Mouse (Mus musculus): Measurements from ENCODE around the gene Mapk13. TPM values are rescaled to one million over a fixed set of nuclear protein-coding genes. Genes with fewer than 3 reads are reported as not detected.
A peak's percentile ranks its signal among the peaks of the same experiment; 100 is the strongest.
"Not testable (repeated sequence)": the region's sequence is repeated elsewhere in the genome, so short reads cannot be mapped to it uniquely, and the experiment has no call there.

Mapk13 gene
- polyA plus RNA-seq, 1 experiment, result not detected

DNA sequence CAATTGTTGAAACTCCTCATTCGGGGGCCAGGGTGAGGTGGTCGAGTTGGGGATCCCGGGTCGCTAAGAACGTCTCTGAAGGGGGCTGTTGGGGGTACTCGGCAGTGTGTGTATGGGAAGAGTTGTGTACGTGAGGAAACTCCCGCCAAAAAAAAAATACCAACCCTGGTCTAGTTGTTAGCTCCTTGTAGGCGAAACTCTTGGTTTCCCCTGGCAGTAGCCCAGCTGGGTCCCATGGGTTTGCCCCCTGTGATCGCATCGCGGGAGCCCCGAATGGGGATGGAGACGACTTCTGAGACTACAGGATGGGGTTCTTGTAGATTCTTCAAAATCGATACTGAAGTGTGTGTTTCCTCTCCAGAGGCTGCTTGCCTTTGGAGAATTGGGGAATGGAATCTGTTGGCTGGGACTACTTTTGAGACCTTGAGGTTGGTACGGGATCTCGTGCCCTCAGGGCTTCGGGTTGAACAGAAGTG is 32.9 kb downstream of the Mapk13 start:
- Histone ChIP-seq H3K4me1 (ENCODE audit: control insufficient read depth) (peaks cover 72% of the 10 kb centered on the region), H3K9me3 (ENCODE audit: control insufficient read depth, low read length) (peaks cover 23% of the 10 kb centered on the region), H3K36me3 (ENCODE audit: control insufficient read depth) (peaks cover 50% of the 10 kb centered on the region), H3K4me3 (replicated peaks) (peak overlapping the region; percentile 76), H3K27me3 (ENCODE audit: control insufficient read depth) (peaks cover 10% of the 10 kb centered on the region)
- TF ChIP-seq GATA1 (IDR thresholded peaks at IDR 0.05; ENCODE audit: low read length) (no peak), TAL1 (IDR thresholded peaks at IDR 0.05; ENCODE audit: low read length) (no peak)

DNA sequence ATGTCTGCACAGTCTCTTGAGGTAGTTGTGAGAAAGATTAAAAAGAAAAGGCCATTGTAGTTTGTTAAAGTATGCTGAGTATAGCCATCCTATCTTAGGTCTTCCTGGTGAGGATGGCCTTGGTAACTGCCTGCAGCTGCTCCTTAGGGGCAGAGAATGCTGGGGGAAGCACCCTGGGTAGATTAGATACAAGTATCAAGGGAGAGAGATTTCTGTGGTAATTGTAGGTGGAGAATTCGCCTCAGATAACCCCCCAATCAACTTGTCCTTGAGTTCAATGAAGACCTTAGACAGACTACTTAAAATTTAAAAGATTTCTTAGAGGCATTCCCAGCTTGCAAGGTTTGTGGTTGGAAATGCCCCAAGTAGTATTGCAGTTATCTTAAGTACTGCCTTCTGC is 34.2 kb downstream of the Mapk13 start:
- Histone ChIP-seq H3K4me3 (replicated peaks) (peak overlapping the region; percentile 76), H3K9me3 (ENCODE audit: control insufficient read depth, low read length) (peaks cover 29% of the 10 kb centered on the region), H3K4me1 (ENCODE audit: control insufficient read depth) (peaks cover 83% of the 10 kb centered on the region), H3K27me3 (ENCODE audit: control insufficient read depth) (peaks cover 10% of the 10 kb centered on the region; the same call in 1 of the 2 replicates), H3K36me3 (ENCODE audit: control insufficient read depth) (peaks cover 62% of the 10 kb centered on the region)
- TF ChIP-seq GATA1 (IDR thresholded peaks at IDR 0.05; ENCODE audit: low read length) (no peak), TAL1 (IDR thresholded peaks at IDR 0.05; ENCODE audit: low read length) (no peak)

DNA sequence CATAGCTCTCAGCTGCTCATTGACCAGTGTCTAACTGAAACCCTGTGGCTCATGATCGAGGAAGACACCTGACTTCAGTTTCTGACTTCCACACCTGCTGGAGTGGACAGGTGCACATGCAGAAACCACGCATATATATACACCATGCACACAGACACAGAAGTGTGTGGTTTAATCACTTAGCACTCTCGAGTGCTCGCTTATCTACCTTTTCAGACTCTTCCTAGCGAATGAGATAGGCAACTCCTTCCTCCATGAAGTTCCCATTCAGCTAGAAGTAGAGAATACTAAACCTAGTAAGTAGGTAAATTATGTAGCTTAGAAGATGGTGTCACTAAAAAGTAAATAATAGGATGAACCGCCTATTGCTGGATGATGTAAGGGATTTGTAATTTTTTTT is 35.9 kb downstream of the Mapk13 start:
- H3K27me3 ChIP-seq (ENCODE audit: control insufficient read depth), result peaks cover 10% of the 10 kb centered on the region; the same call in 1 of the 2 replicates
- H3K4me3 ChIP-seq (replicated peaks), result peak overlapping the region; percentile 17
- H3K4me1 ChIP-seq (ENCODE audit: control insufficient read depth), result peaks cover 84% of the 10 kb centered on the region
- TF ChIP-seq TAL1 (IDR thresholded peaks at IDR 0.05; ENCODE audit: low read length) (no peak), GATA1 (IDR thresholded peaks at IDR 0.05; ENCODE audit: low read length) (no peak)
- H3K36me3 ChIP-seq (ENCODE audit: control insufficient read depth), result peaks cover 78% of the 10 kb centered on the region
- H3K9me3 ChIP-seq (ENCODE audit: control insufficient read depth, low read length), result peaks cover 36% of the 10 kb centered on the region

DNA sequence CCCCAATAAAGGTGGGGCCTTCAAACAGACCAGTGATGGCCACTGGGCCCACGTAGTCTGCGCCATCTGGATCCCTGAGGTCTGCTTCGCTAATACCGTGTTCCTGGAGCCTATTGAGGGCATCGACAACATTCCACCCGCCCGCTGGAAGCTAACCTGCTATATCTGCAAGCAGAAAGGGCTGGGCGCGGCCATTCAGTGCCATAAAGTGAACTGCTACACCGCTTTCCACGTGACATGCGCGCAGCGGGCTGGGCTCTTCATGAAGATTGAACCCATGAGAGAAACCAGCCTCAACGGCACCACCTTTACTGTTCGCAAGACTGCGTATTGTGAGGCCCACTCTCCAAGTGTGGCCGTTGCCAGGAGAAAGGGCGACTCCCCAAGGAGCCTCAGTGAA is 37.7 kb downstream of the Mapk13 start:
- H3K4me3 ChIP-seq (replicated peaks), result no peak overlapping the region
- H3K27me3 ChIP-seq (ENCODE audit: control insufficient read depth), result peaks cover 10% of the 10 kb centered on the region; the same call in 1 of the 2 replicates
- no peak for TF ChIP-seq TAL1 (IDR thresholded peaks at IDR 0.05; ENCODE audit: low read length)
- TF ChIP-seq GATA1 (IDR thresholded peaks at IDR 0.05; ENCODE audit: low read length), result no peak
- H3K4me1 ChIP-seq (ENCODE audit: control insufficient read depth), result peaks cover 95% of the 10 kb centered on the region
- peaks cover 96% of the 10 kb centered on the region for H3K36me3 ChIP-seq (ENCODE audit: control insufficient read depth)
- peaks cover 41% of the 10 kb centered on the region for H3K9me3 ChIP-seq (ENCODE audit: control insufficient read depth, low read length)

DNA sequence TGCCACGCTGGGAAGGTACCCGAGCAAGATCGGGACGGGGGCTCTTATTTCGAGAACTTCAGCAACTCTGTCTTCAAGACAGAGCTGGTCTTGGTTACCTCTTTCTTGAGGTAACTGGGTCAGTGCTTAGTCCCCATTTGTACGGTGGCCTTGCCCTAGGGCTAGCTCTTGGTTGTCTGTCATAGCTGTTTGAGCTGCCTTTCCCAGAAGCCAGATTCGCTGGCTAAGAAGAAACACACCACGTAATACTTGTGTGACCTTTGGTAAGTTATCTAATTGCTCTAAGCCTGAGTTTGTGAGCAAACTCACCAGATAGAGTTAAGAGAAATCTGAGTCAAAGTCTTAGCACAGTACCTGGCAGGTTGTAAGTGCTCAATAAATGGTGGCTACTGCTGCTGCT is 39.6 kb downstream of the Mapk13 start:
- Histone ChIP-seq H3K9me3 (ENCODE audit: control insufficient read depth, low read length) (peaks cover 41% of the 10 kb centered on the region), H3K27me3 (ENCODE audit: control insufficient read depth) (peaks cover 10% of the 10 kb centered on the region; the same call in 1 of the 2 replicates), H3K4me1 (ENCODE audit: control insufficient read depth) (peaks cover 91% of the 10 kb centered on the region), H3K36me3 (ENCODE audit: control insufficient read depth) (peaks cover 99% of the 10 kb centered on the region), H3K4me3 (replicated peaks) (peak overlapping the region; percentile 55)
- TF ChIP-seq TAL1 (IDR thresholded peaks at IDR 0.05; ENCODE audit: low read length), result no peak
- TF ChIP-seq GATA1 (IDR thresholded peaks at IDR 0.05; ENCODE audit: low read length), result no peak

DNA sequence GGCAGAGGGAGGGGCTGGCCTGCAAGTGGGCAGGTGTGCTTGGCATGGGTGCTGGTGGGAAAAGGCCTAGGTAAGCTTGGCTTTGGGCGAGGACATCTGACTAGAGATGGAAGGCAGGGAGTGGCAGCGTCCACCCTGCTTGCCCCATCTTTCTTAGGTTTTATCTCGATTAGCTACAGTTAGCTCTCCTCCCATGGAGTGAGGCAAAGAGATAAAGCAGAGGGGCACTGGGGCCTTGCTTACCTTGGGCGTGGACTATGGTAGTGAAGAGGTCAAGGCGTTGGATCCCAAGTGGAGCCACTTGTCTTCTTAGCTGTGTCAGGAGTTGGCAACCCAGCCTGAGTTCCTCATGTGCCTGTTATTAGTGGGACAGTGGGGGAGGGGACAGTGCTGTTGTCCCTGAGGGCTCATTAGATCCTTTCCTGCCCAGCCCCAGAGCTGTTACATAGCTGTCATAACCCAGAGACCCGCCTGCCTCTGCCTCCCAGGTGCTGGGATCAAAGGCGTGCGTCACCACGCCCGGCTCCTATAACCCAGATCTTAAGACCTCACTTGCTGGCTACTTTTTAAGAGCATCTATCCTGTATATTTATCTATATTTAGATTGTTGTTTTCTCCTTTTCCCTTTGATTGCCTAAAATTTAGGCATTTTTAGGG is 40.2 kb downstream of the Mapk13 start:
- peaks cover 99% of the 10 kb centered on the region for H3K36me3 ChIP-seq (ENCODE audit: control insufficient read depth)
- TF ChIP-seq TAL1 (IDR thresholded peaks at IDR 0.05; ENCODE audit: low read length) (peak; percentile 45; the same call in 2 of the 3 replicates), GATA1 (IDR thresholded peaks at IDR 0.05; ENCODE audit: low read length) (peak; percentile 75)
- peaks cover 41% of the 10 kb centered on the region for H3K9me3 ChIP-seq (ENCODE audit: control insufficient read depth, low read length)
- peaks cover 88% of the 10 kb centered on the region for H3K4me1 ChIP-seq (ENCODE audit: control insufficient read depth)
- H3K4me3 ChIP-seq (replicated peaks), result peak overlapping the region; percentile 55
- peaks cover 10% of the 10 kb centered on the region; the same call in 1 of the 2 replicates for H3K27me3 ChIP-seq (ENCODE audit: control insufficient read depth)

DNA sequence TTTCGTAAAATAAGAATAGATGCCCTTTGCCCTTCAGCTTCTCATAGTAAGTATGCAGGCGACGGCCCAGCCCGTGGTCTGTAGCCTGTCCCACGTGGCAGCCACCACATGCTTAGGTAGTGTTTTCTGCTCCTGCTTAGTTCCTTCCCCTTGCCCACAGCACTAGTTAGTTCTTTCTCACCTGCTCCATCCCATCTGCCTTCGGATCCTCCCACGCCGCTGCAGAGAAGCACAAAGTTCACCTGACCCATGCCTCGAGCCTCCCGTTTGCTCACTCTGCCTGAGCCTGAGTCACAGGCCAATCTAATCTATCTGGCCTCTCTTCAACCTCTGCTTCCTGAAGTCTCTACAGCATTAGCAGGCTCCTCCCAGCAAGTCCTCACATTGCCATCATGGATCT is 43.2 kb downstream of the Mapk13 start:
- peaks cover 99% of the 10 kb centered on the region for H3K36me3 ChIP-seq (ENCODE audit: control insufficient read depth)
- H3K4me1 ChIP-seq (ENCODE audit: control insufficient read depth), result peaks cover 80% of the 10 kb centered on the region
- no peak overlapping the region for H3K4me3 ChIP-seq (replicated peaks)
- H3K9me3 ChIP-seq (ENCODE audit: control insufficient read depth, low read length), result peaks cover 23% of the 10 kb centered on the region
- no peaks in the 10 kb centered on the region; the same call in 1 of the 2 replicates for H3K27me3 ChIP-seq (ENCODE audit: control insufficient read depth)
- TF ChIP-seq TAL1 (IDR thresholded peaks at IDR 0.05; ENCODE audit: low read length), result no peak
- no peak for TF ChIP-seq GATA1 (IDR thresholded peaks at IDR 0.05; ENCODE audit: low read length)

DNA sequence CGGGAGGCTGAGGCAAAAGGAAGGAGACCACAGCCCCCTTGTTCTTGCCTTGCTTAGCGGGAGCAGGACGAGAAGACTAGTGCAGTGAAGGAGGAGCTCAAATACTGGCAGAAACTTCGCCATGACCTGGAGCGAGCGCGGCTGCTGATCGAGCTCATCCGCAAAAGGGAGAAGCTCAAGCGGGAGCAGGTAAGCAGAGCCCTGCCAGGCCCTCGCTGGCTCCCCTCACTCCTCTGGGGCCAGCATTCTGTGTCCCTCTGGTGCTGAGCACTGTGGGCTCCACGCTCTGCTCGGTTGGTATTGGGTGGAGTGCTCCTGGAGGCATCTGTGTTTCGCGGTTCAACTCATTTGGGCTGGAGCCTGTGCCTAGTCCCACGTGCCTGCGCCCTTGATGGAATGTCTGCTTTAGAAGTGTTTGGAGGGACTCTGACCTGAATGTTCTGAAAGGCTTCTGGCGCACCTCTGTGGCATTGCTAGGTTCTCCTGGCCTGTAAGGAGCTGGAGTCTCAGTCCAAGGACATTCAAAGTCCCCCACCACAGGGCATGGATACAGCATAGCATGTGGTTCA is 45.5 kb downstream of the Mapk13 start:
- Histone ChIP-seq H3K36me3 (ENCODE audit: control insufficient read depth) (peaks cover 100% of the 10 kb centered on the region), H3K4me3 (replicated peaks) (no peak overlapping the region), H3K27me3 (ENCODE audit: control insufficient read depth) (no peaks in the 10 kb centered on the region; the same call in 1 of the 2 replicates), H3K9me3 (ENCODE audit: control insufficient read depth, low read length) (peaks cover 27% of the 10 kb centered on the region), H3K4me1 (ENCODE audit: control insufficient read depth) (peaks cover 78% of the 10 kb centered on the region)
- TF ChIP-seq GATA1 (IDR thresholded peaks at IDR 0.05; ENCODE audit: low read length) (no peak), TAL1 (IDR thresholded peaks at IDR 0.05; ENCODE audit: low read length) (no peak)

DNA sequence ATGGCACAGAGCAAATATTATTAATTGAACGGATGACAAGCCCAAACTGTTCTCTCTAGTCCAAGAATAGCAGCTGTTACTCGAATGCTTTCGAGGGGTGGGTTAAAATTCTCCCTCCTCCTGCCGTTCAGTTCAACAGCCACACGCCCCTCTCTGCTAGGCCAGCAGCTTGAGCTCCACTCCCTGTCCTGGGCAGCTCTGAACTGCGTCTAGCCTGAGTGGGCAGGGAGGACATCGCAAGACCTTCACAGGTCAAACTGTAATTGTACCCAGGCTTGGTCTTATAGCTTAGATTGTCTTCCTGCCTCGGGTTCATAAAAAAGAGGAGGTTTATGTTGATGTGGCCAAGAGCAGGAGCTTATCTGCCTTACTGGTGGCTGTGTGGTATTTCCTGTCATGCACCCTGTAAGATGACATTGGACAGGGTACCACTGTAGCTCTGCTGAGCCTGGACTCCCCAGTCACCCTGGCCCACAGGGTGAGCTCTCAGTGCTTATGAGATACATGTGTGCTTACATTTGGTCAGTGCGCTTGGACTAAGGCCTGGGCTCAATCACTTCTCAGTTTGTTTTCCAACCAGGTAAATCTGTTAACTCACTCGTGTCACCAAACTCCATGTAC is 46.4 kb downstream of the Mapk13 start:
- Histone ChIP-seq H3K4me3 (replicated peaks) (no peak overlapping the region), H3K9me3 (ENCODE audit: control insufficient read depth, low read length) (peaks cover 23% of the 10 kb centered on the region), H3K4me1 (ENCODE audit: control insufficient read depth) (peaks cover 74% of the 10 kb centered on the region), H3K27me3 (ENCODE audit: control insufficient read depth) (no peaks in the 10 kb centered on the region; the same call in 1 of the 2 replicates), H3K36me3 (ENCODE audit: control insufficient read depth) (peaks cover 99% of the 10 kb centered on the region)
- TF ChIP-seq TAL1 (IDR thresholded peaks at IDR 0.05; ENCODE audit: low read length) (no peak), GATA1 (IDR thresholded peaks at IDR 0.05; ENCODE audit: low read length) (no peak)

DNA sequence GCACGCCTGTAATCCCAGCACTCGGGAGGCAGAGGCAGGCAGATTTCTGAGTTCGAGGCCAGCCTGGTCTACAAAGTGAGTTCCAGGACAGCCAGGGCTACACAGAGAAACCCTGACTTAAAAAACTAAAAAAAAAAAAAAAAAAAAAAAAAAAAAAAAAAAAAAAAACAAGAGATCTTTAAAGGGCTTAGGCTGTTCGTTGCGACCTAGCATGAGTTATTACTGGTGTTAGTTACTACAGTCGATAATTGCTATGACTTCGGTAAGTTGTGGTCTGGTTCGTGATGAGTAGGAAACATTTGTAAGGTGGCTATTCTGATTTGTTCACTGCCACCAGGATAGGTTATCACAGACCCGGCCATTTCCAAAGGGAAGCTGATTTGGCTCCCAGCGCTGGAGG is 47.2 kb downstream of the Mapk13 start:
- Histone ChIP-seq H3K36me3 (ENCODE audit: control insufficient read depth) (peaks cover 99% of the 10 kb centered on the region), H3K9me3 (ENCODE audit: control insufficient read depth, low read length) (peaks cover 22% of the 10 kb centered on the region), H3K4me1 (ENCODE audit: control insufficient read depth) (peaks cover 74% of the 10 kb centered on the region)
- not testable (repeated sequence) for H3K4me3 ChIP-seq (replicated peaks); H3K27me3 ChIP-seq (ENCODE audit: control insufficient read depth)
